Mouse (Mus musculus) limb, embryonic 14.5 days (tissue): ENCODE measurements around the gene Il10. TPM values are rescaled to one million over a fixed set of nuclear protein-coding genes. Genes with fewer than 3 reads are reported as not detected.

ENCODE experiments used
- ATAC-seq: fragments of 200-750 bp; cut with Nextera tagmentation; 2 replicates; pipeline ENCODE4 v1.8.0; 2017; ENCODE audit warnings: low read depth, moderate number of reproducible peaks, moderate TSS enrichment; ENCODE audit not compliant: low FRiP score
- DNase-seq: peaks from one replicate; pipeline ENCODE4 v3.0.0-alpha.2; 2015; ENCODE audit warnings: low spot score
- H3K27ac ChIP-seq: fragments of 300-500 bp; sonication (generic); replicated peaks from 2 replicates; pipeline ENCODE4 v1.5.1; 2014; ENCODE audit warnings: low read depth, mild to moderate bottlenecking, low read length, moderate library complexity, mixed read lengths
- H3K27me3 ChIP-seq: fragments of 300-500 bp; sonication (generic); 2 replicates; pipeline ENCODE4 v1.6.1; 2014; ENCODE audit warnings: low read length, mixed read lengths; ENCODE audit not compliant: control insufficient read depth, insufficient read depth
- H3K36me3 ChIP-seq: fragments of 300-500 bp; sonication (generic); 2 replicates; pipeline ENCODE4 v1.6.1; 2014; ENCODE audit warnings: mild to moderate bottlenecking, low read length, moderate library complexity, mixed read lengths; ENCODE audit not compliant: control insufficient read depth, insufficient read depth
- H3K4me1 ChIP-seq: fragments of 300-500 bp; sonication (generic); 2 replicates; pipeline ENCODE4 v1.6.1; 2014; ENCODE audit warnings: antibody characterized with exemption, low read length, mixed read lengths; ENCODE audit not compliant: control insufficient read depth, insufficient read depth
- H3K4me2 ChIP-seq: fragments of 300-500 bp; sonication (generic); replicated peaks from 2 replicates; pipeline ENCODE4 v1.6.1; 2014; ENCODE audit warnings: low read depth, mild to moderate bottlenecking, low read length, moderate library complexity; ENCODE audit not compliant: severe bottlenecking
- H3K4me3 ChIP-seq: fragments of 300-500 bp; sonication (generic); replicated peaks from 2 replicates; pipeline ENCODE4 v1.5.1; 2014; ENCODE audit warnings: low read length
- H3K9ac ChIP-seq: fragments of 300-500 bp; sonication (generic); 2 replicates; pipeline ENCODE4 v1.6.1; 2014; ENCODE audit warnings: mild to moderate bottlenecking, low read depth, low read length, moderate library complexity; ENCODE audit not compliant: severe bottlenecking
- H3K9me3 ChIP-seq: fragments of 300-500 bp; sonication (generic); 2 replicates; pipeline ENCODE4 v1.6.1; 2016; ENCODE audit warnings: low read length; ENCODE audit not compliant: control insufficient read depth
- POLR2A ChIP-seq: fragments of 200-500 bp; IDR thresholded peaks from 2 replicates; pipeline ENCODE4 v1.8.0; 2012; ENCODE audit warnings: inconsistent platforms, mild to moderate bottlenecking, moderate library complexity, borderline replicate concordance; ENCODE audit not compliant: insufficient read depth, insufficient read length; ENCODE audit errors: extremely low read depth
- WGBS: fragments of 180-500 bp; shearing (Covaris S2); extraction: QIAGEN DNeasy Blood & Tissue Kit; methylation state at CpG from one replicate; pipeline ENCODE4 v1.1.7; 2014; 5-methylcytosine and 5-hydroxymethylcytosine counted together
- polyA plus RNA-seq, 2 experiments: library from polyadenylated mRNA; depleted of rRNA in 1 of 2; stranded (reverse) in 1 of 2; unstranded in 1 of 2; fragments of >200 nt; fragmentation: Nextera tagmentation in 1 of 2; extraction: Ambion mirVana in 1 of 2; gene quantifications; 2 replicates each; pipeline versions ENCODE4 v1.2.1 to v1.2.3; 2012 to 2014

Il10 gene
- polyA plus RNA-seq, 2 experiments: 0.06 TPM; not detected in 1

GRCm38 (mm10) chr1:131058431-131058830 lies 38.8 kb downstream of the Il10 start:
- no peak overlapping the region for H3K4me2 ChIP-seq
- ATAC-seq (no peak), DNase-seq (no peak)
- WGBS: 79% methylated on average over 7 of the region's 7 CpGs
- H3K4me1 ChIP-seq: peaks cover 6% of the 10 kb centered on the region; the same call in 1 of the 2 replicates
- H3K27ac ChIP-seq: no peak overlapping the region
- no peaks in the 10 kb centered on the region for H3K9me3 ChIP-seq
- no peak overlapping the region for H3K4me3 ChIP-seq
- no peak for TF ChIP-seq POLR2A
- H3K9ac ChIP-seq: no peak overlapping the region
- H3K27me3 ChIP-seq: no peaks in the 10 kb centered on the region
- H3K36me3 ChIP-seq: peaks cover 50% of the 10 kb centered on the region

GRCm38 (mm10) chr1:131059411-131059810 lies 39.8 kb downstream of the Il10 start:
- DNase-seq (no peak), ATAC-seq (no peak)
- Histone ChIP-seq H3K4me3 (no peak overlapping the region), H3K27ac (no peak overlapping the region), H3K27me3 (no peaks in the 10 kb centered on the region), H3K9me3 (no peaks in the 10 kb centered on the region), H3K36me3 (peaks cover 40% of the 10 kb centered on the region), H3K4me2 (no peak overlapping the region), H3K4me1 (peaks cover 8% of the 10 kb centered on the region; the same call in 1 of the 2 replicates), H3K9ac (no peak overlapping the region; the same call in 1 of the 2 replicates)
- no peak for TF ChIP-seq POLR2A
- WGBS: 70% methylated on average over 1 of the region's 1 CpGs

GRCm38 (mm10) chr1:131059841-131060240 lies 40.2 kb downstream of the Il10 start:
- H3K27ac ChIP-seq: no peak overlapping the region
- H3K4me2 ChIP-seq: no peak overlapping the region
- H3K4me3 ChIP-seq: no peak overlapping the region
- H3K4me1 ChIP-seq: peaks cover 8% of the 10 kb centered on the region; the same call in 1 of the 2 replicates
- no peak for DNase-seq
- TF ChIP-seq POLR2A: no peak
- no peaks in the 10 kb centered on the region for H3K9me3 ChIP-seq
- H3K27me3 ChIP-seq: no peaks in the 10 kb centered on the region
- no peak overlapping the region for H3K9ac ChIP-seq
- ATAC-seq: no peak
- 88% methylated on average over 5 of the region's 5 CpGs for WGBS
- peaks cover 36% of the 10 kb centered on the region for H3K36me3 ChIP-seq

GRCm38 (mm10) chr1:131060290-131061253 lies 40.9 kb downstream of the Il10 start:
- no peak for ATAC-seq
- no peak overlapping the region for H3K9ac ChIP-seq
- H3K4me2 ChIP-seq: no peak overlapping the region
- DNase-seq: no peak
- no peaks in the 10 kb centered on the region for H3K27me3 ChIP-seq
- 69% methylated on average over 13 of the region's 13 CpGs for WGBS
- H3K27ac ChIP-seq: no peak overlapping the region
- peaks cover 8% of the 10 kb centered on the region; the same call in 1 of the 2 replicates for H3K4me1 ChIP-seq
- no peak overlapping the region for H3K4me3 ChIP-seq
- H3K9me3 ChIP-seq: no peaks in the 10 kb centered on the region
- TF ChIP-seq POLR2A: no peak
- peaks cover 29% of the 10 kb centered on the region for H3K36me3 ChIP-seq

GRCm38 (mm10) chr1:131061740-131062254 lies 42.2 kb downstream of the Il10 start:
- Histone ChIP-seq H3K27ac (no peak overlapping the region), H3K9me3 (no peaks in the 10 kb centered on the region), H3K27me3 (no peaks in the 10 kb centered on the region), H3K9ac (no peak overlapping the region), H3K36me3 (peaks cover 17% of the 10 kb centered on the region), H3K4me2 (no peak overlapping the region), H3K4me1 (peaks cover 8% of the 10 kb centered on the region; the same call in 1 of the 2 replicates), H3K4me3 (no peak overlapping the region)
- no peak for ATAC-seq
- no peak for DNase-seq
- no peak for TF ChIP-seq POLR2A
- WGBS: 83% methylated on average over 7 of the region's 7 CpGs
